18 mouse cellular contexts compared by ENCODE assay signal in genomic region chr4:138278346-138278745, GRCm38 (mm10). TPM values are rescaled to one million over a fixed set of nuclear protein-coding genes. Genes with fewer than 3 reads are reported as not detected.
A peak's percentile ranks its signal among the peaks of the same experiment; 100 is the strongest.
DNase-seq lines count a peak whose midpoint lies in the region; ATAC-seq lines count a peak whose summit lies in the region.
"Had no signal": no experiment of that assay in that cellular context is flagged by ENCODE, and none has a peak within 500 bp of the region (broad histone marks: within the 10 kb centered on the region; RNA-seq: fewer than 3 reads in every experiment).

No protein-coding gene starts in this region.

- peak; percentile 36; the same call in 1 of the 2 replicates for ATAC-seq in frontal cortex, adult (ENCODE audit: low TSS enrichment)
- ATAC-seq: forebrain, postnatal 0 days; intestine, embryonic 15.5 days; midbrain, embryonic 15.5 days had no signal

- intact Hi-C loops in left cerebral cortex, postnatal 14 days (cut with DNase I): no loop called here
- intact Hi-C loops in left cerebral cortex, postnatal 36 days (cut with DNase I): no loop called here

- DNase-seq in frontal cortex, postnatal 14 days (ENCODE audit: low spot score in 2 of 2): no peak
- DNase-seq in left cerebral cortex, postnatal 14 days (ENCODE audit: low spot score in 2 of 2): peak; percentile 39 to 52
- no peak for DNase-seq in left cerebral cortex, adult 11 months (ENCODE audit: low spot score)
- peak; percentile 20 for DNase-seq in MN1 (ENCODE audit: low spot score)
- DNase-seq in left cerebral cortex, postnatal 36 days (ENCODE audit: low spot score in 2 of 2): peak; percentile 34 to 56
- no peak for DNase-seq in gastrocnemius, adult 18-20 months (ENCODE audit: low spot score)
- DNase-seq: cerebellum, adult 2 months; cerebellum, postnatal 25 days; forebrain, postnatal 0 days; gastrocnemius, adult 2 months; heart, postnatal 4 days; kidney, adult 8-10 months; kidney, postnatal 14 days; lung, embryonic 14.5 days; spleen, adult 18-20 months had no signal

RNA-seq across cellular contexts. Expression of gene Ddost, which starts 26.2 kb away (rescaled TPM):
- total RNA-seq in left cerebral cortex, postnatal 14 days (2021): 100 to 1,000 TPM in 1 of 2 experiments, 10 to 100 TPM in 1; 96.9 to 101 TPM
- 10 to 100 TPM; 84.1 to 91.4 TPM for total RNA-seq in left cerebral cortex, postnatal 36 days (2021)
- 10 to 100 TPM; 29.5 to 34.0 TPM for total RNA-seq in gastrocnemius, adult 18-20 months (2021)

RNA-seq across cellular contexts. Expression of gene Kif17, which starts 28.1 kb away (rescaled TPM):
- total RNA-seq in left cerebral cortex, postnatal 14 days (2021): 10 to 100 TPM; 16.7 to 18.0 TPM
- 10 to 100 TPM; 24.5 to 29.4 TPM for total RNA-seq in left cerebral cortex, postnatal 36 days (2021)
- not detected for total RNA-seq in gastrocnemius, adult 18-20 months (2021)

RNA-seq across cellular contexts. Expression of gene Sh2d5, which starts 28.1 kb away (rescaled TPM):
- 10 to 100 TPM; 35.2 to 37.1 TPM for total RNA-seq in left cerebral cortex, postnatal 14 days (2021)
- 10 to 100 TPM; 66.7 to 74.0 TPM for total RNA-seq in left cerebral cortex, postnatal 36 days (2021)
- total RNA-seq in gastrocnemius, adult 18-20 months (2021): under 1 TPM in 1 of 2 experiments, not detected in 1; 0.09 TPM

RNA-seq across cellular contexts. Expression of gene Pink1, which starts 47.8 kb away (rescaled TPM):
- 100 to 1,000 TPM; 181 to 190 TPM for total RNA-seq in left cerebral cortex, postnatal 14 days (2021)
- 100 to 1,000 TPM; 270 to 338 TPM for total RNA-seq in left cerebral cortex, postnatal 36 days (2021)
- total RNA-seq in gastrocnemius, adult 18-20 months (2021): 100 to 1,000 TPM; 737 to 833 TPM

Comparison
In these comparisons a context has a peak if more than half of its experiments do, and no peak if none do; other contexts are left out.
1. DNase-seq: peak in left cerebral cortex, postnatal 14 days (2 of 2), MN1 (single experiment) and left cerebral cortex, postnatal 36 days (2 of 2); none in frontal cortex, postnatal 14 days (0 of 2), left cerebral cortex, adult 11 months (single experiment) and gastrocnemius, adult 18-20 months (single experiment).
2. RNA of gene Kif17, which starts 28.1 kb away (total RNA-seq): 24.5 to 29.4 TPM in left cerebral cortex, postnatal 36 days and 16.7 to 18.0 TPM in left cerebral cortex, postnatal 14 days; not detected in gastrocnemius, adult 18-20 months; every median in the first group is over 10 times any median in the second.
3. RNA of gene Sh2d5, which starts 28.1 kb away (total RNA-seq): 66.7 to 74.0 TPM in left cerebral cortex, postnatal 36 days and 35.2 to 37.1 TPM in left cerebral cortex, postnatal 14 days; 0.09 TPM in gastrocnemius, adult 18-20 months; every median in the first group is over 10 times any median in the second.